Mouse (Mus musculus): Measurements from ENCODE around the gene Vps4a. TPM values are rescaled to one million over a fixed set of nuclear protein-coding genes. Genes with fewer than 3 reads are reported as not detected.

Vps4a gene
- polyA plus RNA-seq, 1 experiment from 2014 or later: 48.8 TPM

DNA sequence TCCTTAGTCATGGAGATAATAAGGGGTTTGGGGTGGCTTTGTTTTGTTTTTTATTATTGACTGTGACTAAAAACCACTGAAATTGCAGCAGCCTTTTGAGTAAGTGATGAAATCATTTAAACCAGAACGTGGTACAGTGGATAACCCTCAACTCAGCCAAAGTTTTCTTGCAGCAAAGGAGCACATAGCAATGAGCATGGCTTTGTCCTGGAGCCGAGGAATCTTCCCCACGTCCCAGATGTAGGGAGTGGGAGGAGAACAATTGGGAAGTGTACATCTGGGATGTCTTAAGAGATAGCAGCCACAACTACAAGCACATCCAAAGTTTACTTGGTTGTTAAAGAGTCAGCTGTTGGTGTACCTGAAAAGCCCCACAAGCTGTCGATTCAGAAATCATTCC is 33.6 kb upstream of the Vps4a start:
- no peaks in the 10 kb centered on the region for H3K27me3 ChIP-seq (replicated peaks; ENCODE audit: control insufficient read depth, insufficient read depth, low read length)
- H3K9me3 ChIP-seq (ENCODE audit: control insufficient read depth): no peaks in the 10 kb centered on the region
- H3K9ac ChIP-seq (ENCODE audit: low read depth, low read length): no peak overlapping the region
- H3K27ac ChIP-seq (ENCODE audit: low read depth, low read length): no peak overlapping the region
- no peak for TF ChIP-seq CTCF (IDR thresholded peaks at IDR 0.05; ENCODE audit: low read depth)
- no peak overlapping the region for H3K4me3 ChIP-seq (ENCODE audit: low read depth, low read length)
- H3K36me3 ChIP-seq (ENCODE audit: control insufficient read depth, insufficient read depth): peaks cover 6% of the 10 kb centered on the region
- no peaks in the 10 kb centered on the region for H3K4me1 ChIP-seq (replicated peaks; ENCODE audit: control insufficient read depth, insufficient read depth, low read length)
- ATAC-seq: no peak
- H3K4me2 ChIP-seq (replicated peaks; ENCODE audit: low read depth): no peak overlapping the region
- WGBS: 85% methylated on average over 4 of the region's 4 CpGs

DNA sequence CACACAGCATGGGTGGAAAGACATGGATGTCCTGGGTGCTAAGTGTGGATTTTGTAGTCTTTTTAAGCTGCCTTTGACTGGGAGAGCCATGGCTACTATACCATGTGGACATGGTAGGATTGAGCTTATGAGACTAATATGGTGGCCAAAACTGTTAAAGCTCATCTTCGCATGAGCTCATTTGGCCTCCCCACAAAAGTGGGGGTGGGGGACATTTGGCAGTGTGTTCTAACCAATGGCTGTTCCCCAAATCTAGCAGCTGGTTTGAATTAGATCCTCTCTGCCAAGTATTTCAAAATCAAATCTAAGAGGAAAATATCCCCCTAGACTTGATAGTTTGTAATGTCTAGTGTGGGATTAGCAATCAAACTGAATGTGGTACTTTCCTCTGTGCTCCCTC is 32.0 kb upstream of the Vps4a start:
- 70% methylated on average over 1 of the region's 1 CpGs for WGBS
- H3K36me3 ChIP-seq (ENCODE audit: control insufficient read depth, insufficient read depth): peaks cover 12% of the 10 kb centered on the region
- TF ChIP-seq CTCF (IDR thresholded peaks at IDR 0.05; ENCODE audit: low read depth): no peak
- H3K27me3 ChIP-seq (replicated peaks; ENCODE audit: control insufficient read depth, insufficient read depth, low read length): no peaks in the 10 kb centered on the region
- H3K4me1 ChIP-seq (replicated peaks; ENCODE audit: control insufficient read depth, insufficient read depth, low read length): no peaks in the 10 kb centered on the region
- no peak overlapping the region for H3K4me3 ChIP-seq (ENCODE audit: low read depth, low read length)
- no peak overlapping the region for H3K27ac ChIP-seq (ENCODE audit: low read depth, low read length)
- no peak overlapping the region for H3K9ac ChIP-seq (ENCODE audit: low read depth, low read length)
- H3K4me2 ChIP-seq (replicated peaks; ENCODE audit: low read depth): no peak overlapping the region
- ATAC-seq: no peak
- no peaks in the 10 kb centered on the region for H3K9me3 ChIP-seq (ENCODE audit: control insufficient read depth)

DNA sequence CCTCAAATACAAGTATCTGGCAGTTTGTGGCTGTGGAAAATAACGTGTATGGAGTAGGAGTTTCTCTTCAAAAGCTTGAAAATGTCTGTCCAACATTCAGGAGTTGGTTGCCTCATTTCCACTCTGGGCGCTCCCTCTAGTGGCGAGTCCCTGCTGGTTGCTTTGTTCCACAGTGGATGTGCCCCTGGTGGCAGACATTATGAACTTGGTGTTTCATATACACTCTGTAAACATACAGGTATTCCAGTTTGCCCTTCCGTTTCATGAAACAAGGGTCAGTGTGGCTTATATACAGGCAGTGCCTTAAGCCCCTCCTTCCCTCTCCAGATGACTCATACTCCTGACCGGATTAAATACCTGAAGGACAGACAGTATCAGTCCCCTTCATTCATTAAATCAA is 28.5 kb upstream of the Vps4a start:
- Histone ChIP-seq H3K4me1 (replicated peaks; ENCODE audit: control insufficient read depth, insufficient read depth, low read length) (no peaks in the 10 kb centered on the region), H3K27me3 (replicated peaks; ENCODE audit: control insufficient read depth, insufficient read depth, low read length) (no peaks in the 10 kb centered on the region), H3K9me3 (ENCODE audit: control insufficient read depth) (no peaks in the 10 kb centered on the region), H3K9ac (ENCODE audit: low read depth, low read length) (no peak overlapping the region), H3K27ac (ENCODE audit: low read depth, low read length) (no peak overlapping the region), H3K36me3 (ENCODE audit: control insufficient read depth, insufficient read depth) (peaks cover 25% of the 10 kb centered on the region), H3K4me2 (replicated peaks; ENCODE audit: low read depth) (no peak overlapping the region), H3K4me3 (ENCODE audit: low read depth, low read length) (no peak overlapping the region)
- peak; percentile 100 for TF ChIP-seq CTCF (IDR thresholded peaks at IDR 0.05; ENCODE audit: low read depth)
- WGBS: 16% methylated on average over 5 of the region's 5 CpGs
- peak; percentile 88 for ATAC-seq

DNA sequence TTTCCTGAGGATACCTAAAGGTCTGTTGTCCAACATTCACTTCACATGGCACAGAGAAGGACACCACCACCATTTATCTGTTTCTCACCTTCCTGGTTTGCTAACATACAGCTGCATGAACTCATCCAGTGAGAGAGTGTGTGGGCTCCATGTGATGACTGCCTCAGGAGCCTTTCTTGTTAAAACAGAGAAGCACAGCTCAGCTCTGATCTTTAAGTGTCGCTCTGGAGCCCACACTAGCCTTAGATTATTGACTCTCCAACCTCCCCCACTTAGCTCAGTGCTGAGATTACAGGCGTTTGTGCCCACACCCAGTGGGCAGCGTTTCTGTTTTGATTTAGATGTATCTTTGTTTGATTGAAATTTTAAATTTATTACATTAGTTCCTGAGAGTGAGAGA is 23.2 kb upstream of the Vps4a start:
- Histone ChIP-seq H3K36me3 (ENCODE audit: control insufficient read depth, insufficient read depth) (peaks cover 71% of the 10 kb centered on the region), H3K4me1 (replicated peaks; ENCODE audit: control insufficient read depth, insufficient read depth, low read length) (no peaks in the 10 kb centered on the region), H3K4me3 (ENCODE audit: low read depth, low read length) (no peak overlapping the region), H3K27ac (ENCODE audit: low read depth, low read length) (no peak overlapping the region), H3K9ac (ENCODE audit: low read depth, low read length) (no peak overlapping the region), H3K9me3 (ENCODE audit: control insufficient read depth) (no peaks in the 10 kb centered on the region), H3K4me2 (replicated peaks; ENCODE audit: low read depth) (no peak overlapping the region), H3K27me3 (replicated peaks; ENCODE audit: control insufficient read depth, insufficient read depth, low read length) (no peaks in the 10 kb centered on the region)
- 84% methylated on average over 3 of the region's 3 CpGs for WGBS
- no peak for ATAC-seq
- no peak for TF ChIP-seq CTCF (IDR thresholded peaks at IDR 0.05; ENCODE audit: low read depth)

DNA sequence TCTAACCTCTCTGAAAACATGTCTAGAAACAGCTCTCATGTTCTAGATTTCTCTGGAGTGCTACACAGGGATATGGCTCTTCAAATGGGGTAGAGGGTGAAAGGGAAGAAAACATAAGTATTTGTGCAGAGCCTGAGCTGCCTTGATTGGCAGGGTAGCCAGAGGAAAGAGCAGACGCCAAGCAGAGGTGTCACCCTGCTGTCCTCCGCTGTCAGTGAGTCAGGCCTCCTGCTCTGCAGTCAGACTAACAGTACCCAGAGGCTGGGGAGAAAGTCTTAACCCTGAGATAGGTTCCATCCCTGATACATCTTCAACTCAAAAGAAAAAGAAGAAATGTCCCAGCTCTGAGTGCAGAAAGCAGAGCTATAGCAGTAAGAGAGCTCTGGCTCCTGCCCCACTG is 18.4 kb upstream of the Vps4a start:
- Histone ChIP-seq H3K4me2 (replicated peaks; ENCODE audit: low read depth) (no peak overlapping the region), H3K4me3 (ENCODE audit: low read depth, low read length) (no peak overlapping the region), H3K9me3 (ENCODE audit: control insufficient read depth) (no peaks in the 10 kb centered on the region), H3K4me1 (replicated peaks; ENCODE audit: control insufficient read depth, insufficient read depth, low read length) (no peaks in the 10 kb centered on the region), H3K9ac (ENCODE audit: low read depth, low read length) (no peak overlapping the region), H3K27me3 (replicated peaks; ENCODE audit: control insufficient read depth, insufficient read depth, low read length) (no peaks in the 10 kb centered on the region), H3K36me3 (ENCODE audit: control insufficient read depth, insufficient read depth) (peaks cover 62% of the 10 kb centered on the region), H3K27ac (ENCODE audit: low read depth, low read length) (no peak overlapping the region)
- TF ChIP-seq CTCF (IDR thresholded peaks at IDR 0.05; ENCODE audit: low read depth): no peak
- WGBS: 91% methylated on average over 2 of the region's 2 CpGs
- ATAC-seq: no peak

DNA sequence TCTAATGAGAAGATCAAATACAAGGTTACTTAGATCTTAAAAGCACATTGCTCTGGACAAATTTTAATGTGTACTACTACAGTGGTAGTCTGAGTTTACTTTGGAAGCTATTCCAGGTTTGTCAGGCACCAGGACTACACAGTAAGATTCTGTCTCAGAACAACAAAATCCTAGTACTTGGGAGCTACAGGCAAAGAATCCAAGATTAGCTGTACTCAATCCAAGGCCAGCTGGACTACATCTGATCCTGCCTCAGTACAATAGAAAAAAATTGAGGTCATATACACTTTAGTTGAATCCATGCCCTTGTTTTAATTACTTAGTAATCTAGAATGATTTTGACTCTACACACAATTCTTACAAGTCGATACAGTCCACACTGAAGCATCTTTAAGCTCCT is 16.1 kb upstream of the Vps4a start:
- H3K4me2 ChIP-seq (replicated peaks; ENCODE audit: low read depth): no peak overlapping the region

DNA sequence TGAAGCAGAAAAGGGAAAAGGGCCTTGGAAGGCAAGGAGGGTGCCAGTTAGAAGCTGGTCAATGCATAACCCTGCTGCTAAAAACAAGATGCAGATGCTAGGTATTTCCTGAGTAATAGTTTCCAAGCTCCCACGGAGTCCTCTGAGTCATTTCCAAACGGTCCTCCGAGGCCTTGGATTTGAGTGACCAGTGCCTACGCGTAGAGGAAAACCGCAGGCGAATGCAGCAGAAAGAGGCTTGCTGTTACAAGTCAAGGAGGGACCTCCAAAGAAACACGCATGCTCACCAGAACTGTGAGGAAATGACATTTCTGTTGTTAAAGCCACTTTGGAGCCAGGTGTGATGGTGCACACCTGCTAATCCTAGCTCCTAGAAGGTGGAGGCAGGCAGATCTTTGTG is 7.5 kb upstream of the Vps4a start:
- 90% methylated on average over 8 of the region's 8 CpGs for WGBS
- no peak for TF ChIP-seq CTCF (IDR thresholded peaks at IDR 0.05; ENCODE audit: low read depth)
- Histone ChIP-seq H3K4me1 (replicated peaks; ENCODE audit: control insufficient read depth, insufficient read depth, low read length) (no peaks in the 10 kb centered on the region), H3K9ac (ENCODE audit: low read depth, low read length) (no peak overlapping the region), H3K4me2 (replicated peaks; ENCODE audit: low read depth) (no peak overlapping the region), H3K9me3 (ENCODE audit: control insufficient read depth) (no peaks in the 10 kb centered on the region), H3K27me3 (replicated peaks; ENCODE audit: control insufficient read depth, insufficient read depth, low read length) (no peaks in the 10 kb centered on the region), H3K4me3 (ENCODE audit: low read depth, low read length) (no peak overlapping the region), H3K27ac (ENCODE audit: low read depth, low read length) (no peak overlapping the region), H3K36me3 (ENCODE audit: control insufficient read depth, insufficient read depth) (no peaks in the 10 kb centered on the region)
- no peak for ATAC-seq

More for the DNA sequence above, 16.1 kb upstream of the Vps4a start:
- no peak for ATAC-seq
- Histone ChIP-seq H3K4me1 (replicated peaks; ENCODE audit: control insufficient read depth, insufficient read depth, low read length) (no peaks in the 10 kb centered on the region), H3K27ac (ENCODE audit: low read depth, low read length) (no peak overlapping the region), H3K36me3 (ENCODE audit: control insufficient read depth, insufficient read depth) (peaks cover 41% of the 10 kb centered on the region), H3K9ac (ENCODE audit: low read depth, low read length) (no peak overlapping the region), H3K4me3 (ENCODE audit: low read depth, low read length) (no peak overlapping the region), H3K9me3 (ENCODE audit: control insufficient read depth) (no peaks in the 10 kb centered on the region), H3K27me3 (replicated peaks; ENCODE audit: control insufficient read depth, insufficient read depth, low read length) (no peaks in the 10 kb centered on the region)
- TF ChIP-seq CTCF (IDR thresholded peaks at IDR 0.05; ENCODE audit: low read depth): no peak
- 92% methylated on average over 1 of the region's 1 CpGs for WGBS
